16 mouse cellular contexts compared by ENCODE assay signal in the genomic region with DNA sequence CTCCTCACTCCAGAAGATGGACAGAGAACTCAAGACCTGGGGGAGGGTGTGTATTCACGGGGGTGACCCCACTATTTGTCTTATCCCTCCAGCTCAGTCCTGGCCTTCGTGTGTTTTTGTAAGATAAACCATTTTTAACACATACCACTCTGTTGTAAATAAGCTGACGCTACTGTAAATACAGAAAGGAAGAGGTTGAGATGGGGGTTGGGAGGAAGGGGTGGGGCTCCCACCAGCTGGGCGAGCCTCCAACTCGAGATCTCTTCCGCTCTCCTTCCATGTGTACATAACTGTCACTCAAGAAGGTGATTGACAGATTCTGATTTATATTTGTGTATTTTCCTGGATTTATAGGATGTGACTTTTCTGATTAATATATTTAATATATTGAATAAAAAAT. TPM values are rescaled to one million over a fixed set of nuclear protein-coding genes. Genes with fewer than 3 reads are reported as not detected.
"Had no signal": no experiment of that assay in that cellular context is flagged by ENCODE, and none has a peak within 500 bp of the region (broad histone marks: within the 10 kb centered on the region; RNA-seq: fewer than 3 reads in every experiment).

No protein-coding gene starts in this region.

- H3K4me1 ChIP-seq: liver, embryonic 13.5 days had no signal

- H3K27ac ChIP-seq: limb, embryonic 12.5 days; liver, embryonic 13.5 days; macrophage; midbrain, embryonic 15.5 days; neural tube, embryonic 13.5 days; stomach, embryonic 15.5 days had no signal

- H3K36me3 ChIP-seq: liver, embryonic 13.5 days had no signal

- H3K27me3 ChIP-seq: limb, embryonic 12.5 days; midbrain, embryonic 15.5 days; neural tube, embryonic 13.5 days; stomach, embryonic 15.5 days had no signal

- DNase-seq: kidney, adult 8-10 months; kidney, postnatal 25 days; layer of hippocampus, postnatal 36 days; liver; liver, embryonic 13.5 days; right cerebral cortex, postnatal 14 days; thymus, adult 2 months; thymus, postnatal 25 days had no signal

- H3K9ac ChIP-seq: limb, embryonic 12.5 days; liver, embryonic 13.5 days; liver, postnatal 0 days; midbrain, embryonic 15.5 days; neural tube, embryonic 13.5 days; stomach, embryonic 15.5 days had no signal

- H3K4me2 ChIP-seq: limb, embryonic 12.5 days; liver, embryonic 13.5 days; midbrain, embryonic 11.5 days; midbrain, embryonic 15.5 days; neural tube, embryonic 13.5 days; stomach, embryonic 15.5 days had no signal

- ATAC-seq: liver, postnatal 0 days; midbrain, embryonic 15.5 days had no signal

- H3K9me3 ChIP-seq: limb, embryonic 12.5 days; liver, embryonic 13.5 days; megakaryocyte, embryonic 14.5 days; midbrain, embryonic 15.5 days; neural tube, embryonic 13.5 days; stomach, embryonic 15.5 days had no signal

- H3K4me3 ChIP-seq: limb, embryonic 12.5 days; liver, embryonic 13.5 days; megakaryocyte, embryonic 14.5 days; midbrain, embryonic 15.5 days; neural tube, embryonic 13.5 days; stomach, embryonic 15.5 days had no signal

RNA-seq across cellular contexts. Expression of a gene that starts 18.6 kb away (rescaled TPM):
- polyA plus RNA-seq: macrophage; midbrain, embryonic 11.5 days had no signal
